Mouse (Mus musculus): ENCODE data around the gene Mzf1. TPM values are rescaled to one million over a fixed set of nuclear protein-coding genes. Genes with fewer than 3 reads are reported as not detected.
A peak's percentile ranks its signal among the peaks of the same experiment; 100 is the strongest.
"Not testable (repeated sequence)": the region's sequence is repeated elsewhere in the genome, so short reads cannot be mapped to it uniquely, and the experiment has no call there.

Gene Mzf1
- polyA plus RNA-seq (2015; fragmentation: Nextera tagmentation; extraction: Ambion mirVana) = 0.45 and 0.52 TPM in 2 replicates

DNA sequence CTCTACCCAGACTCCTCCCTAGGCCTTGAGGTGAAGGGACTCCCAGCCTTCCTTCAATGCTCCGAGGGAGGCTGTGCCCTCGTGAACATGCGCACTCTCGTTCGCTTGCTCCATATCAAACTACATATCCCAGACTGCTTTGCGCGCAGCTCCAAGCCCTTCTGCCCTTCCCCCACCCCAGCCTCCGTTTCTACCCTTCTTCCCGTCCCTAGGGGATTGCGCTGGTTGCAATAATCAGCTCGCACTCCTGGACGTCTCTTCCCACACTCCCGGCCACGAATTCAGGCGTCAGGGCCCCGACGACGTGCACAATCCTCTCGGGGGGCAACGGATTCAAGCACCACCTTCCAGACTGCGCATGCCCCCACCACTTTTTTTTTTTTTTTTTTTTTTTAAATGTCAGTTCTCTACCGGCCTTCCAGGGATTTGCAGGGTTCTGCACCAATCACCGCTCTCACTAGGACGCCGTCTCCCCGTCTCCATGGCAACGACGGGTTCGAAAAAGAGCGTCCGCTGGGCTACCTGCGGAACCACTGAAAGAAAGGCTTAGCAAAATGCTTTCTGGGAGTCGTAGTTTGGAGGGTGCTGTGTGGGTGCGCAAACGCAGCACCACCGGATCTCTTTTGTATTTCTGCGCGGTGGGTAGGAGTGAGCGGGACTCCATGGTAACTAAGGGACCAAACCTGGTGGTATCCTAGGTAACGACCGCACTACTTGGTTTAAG is at the start of gene Mzf1:
Gene Mzf1 (minus strand): TSS at position 478 of the 724 bp plus-strand sequence.
- ATAC-seq (ENCODE audit: low read depth) (peak; percentile 86), DNase-seq (peak; percentile 82)
- H3K9me3 ChIP-seq (replicated peaks) = no peaks in the 10 kb centered on the region
- H3K36me3 ChIP-seq = no peaks in the 10 kb centered on the region
- peak within 1 kb of the TSS; percentile 69 for H3K9ac ChIP-seq
- under 1% methylated on average over 41 of the region's 41 CpGs for WGBS (ENCODE audit: insufficient replicate concordance)
- no peaks in the 10 kb centered on the region for H3K27me3 ChIP-seq
- H3K27ac ChIP-seq = peak within 1 kb of the TSS; percentile 50
- H3K4me1 ChIP-seq (replicated peaks) = peaks cover 15% of the 10 kb centered on the region
- H3K4me3 ChIP-seq (replicated peaks) = peak within 1 kb of the TSS; percentile 67
- peak within 1 kb of the TSS; percentile 79 for H3K4me2 ChIP-seq

DNA sequence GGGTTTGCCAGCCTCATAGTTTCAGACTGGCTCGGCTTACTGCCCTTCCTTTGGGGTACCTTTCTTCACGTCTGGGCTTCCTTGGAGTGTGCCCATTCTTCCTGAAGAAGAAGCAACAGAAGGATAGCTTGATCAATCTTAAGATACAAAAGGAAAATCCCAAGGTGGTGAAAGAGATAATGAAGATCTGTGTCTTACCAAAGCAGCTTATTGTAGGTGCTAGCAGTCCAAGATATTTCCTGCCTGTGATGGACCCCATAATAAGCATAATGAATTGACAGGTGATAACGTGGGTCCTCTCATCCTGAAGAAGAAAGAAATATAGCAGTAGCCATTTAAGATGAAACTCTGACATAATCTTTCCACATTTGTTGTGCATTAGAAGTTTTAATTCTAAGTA is 40.5 kb upstream of the Mzf1 start, which contains the start of gene Vmn1r85:
Gene Vmn1r85 (minus strand): TSS at position 101 of the 400 bp plus-strand sequence.
- Histone ChIP-seq H3K4me3 (replicated peaks) (no peak within 1 kb of the TSS), H3K4me2 (no peak within 1 kb of the TSS), H3K27ac (no peak within 1 kb of the TSS), H3K27me3 (no peaks in the 10 kb centered on the region), H3K4me1 (replicated peaks) (no peaks in the 10 kb centered on the region), H3K36me3 (no peaks in the 10 kb centered on the region), H3K9ac (no peak within 1 kb of the TSS), H3K9me3 (replicated peaks) (no peaks in the 10 kb centered on the region)
- ATAC-seq (ENCODE audit: low read depth) = no peak
- WGBS (ENCODE audit: insufficient replicate concordance) = 40% methylated on average over 3 of the region's 3 CpGs
- no peak for DNase-seq

DNA sequence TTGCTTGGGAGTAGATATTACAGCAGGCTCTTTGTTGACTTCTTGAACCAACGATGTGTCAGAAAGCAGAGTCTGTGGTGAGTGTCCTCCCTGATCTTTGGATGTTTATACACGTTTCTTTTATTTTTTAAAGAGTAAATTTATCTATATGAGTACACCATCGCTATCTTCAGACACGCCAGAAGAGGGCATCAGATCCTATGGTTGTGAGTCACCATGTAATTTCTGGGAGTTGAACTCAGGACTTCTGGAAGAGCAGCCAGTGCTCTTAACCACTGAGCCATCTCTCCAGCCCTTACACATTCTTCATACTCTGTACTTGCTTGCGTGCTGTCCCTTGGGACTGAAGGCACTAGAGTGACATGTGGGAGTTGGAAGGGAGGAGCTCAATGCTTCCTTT is 17.7 kb upstream of the Mzf1 start:
- H3K4me1 ChIP-seq (replicated peaks) = no peaks in the 10 kb centered on the region
- no peak for ATAC-seq (ENCODE audit: low read depth)
- H3K4me2 ChIP-seq = no peak overlapping the region
- no peaks in the 10 kb centered on the region; the same call in 1 of the 2 replicates for H3K9me3 ChIP-seq (replicated peaks)
- 38% methylated on average over 5 of the region's 5 CpGs for WGBS (ENCODE audit: insufficient replicate concordance)
- no peak overlapping the region for H3K4me3 ChIP-seq (replicated peaks)
- no peak overlapping the region for H3K27ac ChIP-seq
- H3K27me3 ChIP-seq = no peaks in the 10 kb centered on the region
- H3K36me3 ChIP-seq = no peaks in the 10 kb centered on the region
- H3K9ac ChIP-seq = no peak overlapping the region
- no peak for DNase-seq

DNA sequence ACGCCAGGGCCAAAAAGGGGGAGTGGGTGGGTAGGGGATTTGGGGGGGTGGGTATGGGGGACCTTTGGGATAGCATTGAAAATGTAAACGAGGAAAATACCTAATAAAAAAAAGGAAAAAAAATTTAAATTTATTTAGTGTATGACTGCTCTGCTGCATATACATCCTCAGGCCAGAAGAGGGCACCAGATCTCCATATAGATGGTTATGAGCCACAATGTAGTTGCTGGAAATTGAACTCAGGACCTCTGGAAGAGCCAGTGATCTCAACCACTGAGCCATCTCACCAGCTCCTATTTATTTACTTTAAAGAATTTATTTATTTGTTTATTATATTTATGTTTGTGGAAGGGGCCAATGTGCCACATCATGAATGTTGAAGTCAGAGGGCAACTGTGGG is 8.8 kb upstream of the Mzf1 start:
- H3K4me2 ChIP-seq; H3K4me1 ChIP-seq (replicated peaks); DNase-seq; ATAC-seq (ENCODE audit: low read depth); H3K9ac ChIP-seq; H3K27ac ChIP-seq; H3K9me3 ChIP-seq (replicated peaks); H3K36me3 ChIP-seq; H3K27me3 ChIP-seq; H3K4me3 ChIP-seq (replicated peaks): not testable (repeated sequence)
- 36% methylated on average over 2 of the region's 2 CpGs for WGBS (ENCODE audit: insufficient replicate concordance)

DNA sequence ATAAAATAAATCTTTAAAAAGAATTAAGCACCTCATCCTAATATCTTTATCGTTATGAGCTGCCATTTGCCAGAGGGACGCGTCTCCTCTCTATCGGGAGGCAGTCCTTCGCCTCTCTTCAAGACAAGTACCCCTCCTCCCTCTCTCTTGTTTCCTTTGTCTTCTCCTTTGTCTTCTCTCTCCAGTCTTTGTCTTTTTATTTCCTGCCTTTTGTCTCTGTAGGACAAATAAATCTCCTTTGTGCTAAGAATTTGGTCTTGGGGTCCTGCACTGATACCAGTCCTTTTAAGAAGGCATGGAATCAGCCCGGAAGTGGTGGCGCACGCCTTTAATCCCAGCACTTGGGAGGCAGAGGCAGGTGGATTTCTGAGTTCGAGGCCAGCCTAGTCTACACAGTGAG is 5.0 kb upstream of the Mzf1 start:
- H3K9me3 ChIP-seq (replicated peaks) = no peaks in the 10 kb centered on the region
- H3K4me1 ChIP-seq (replicated peaks) = peaks cover 6% of the 10 kb centered on the region; the same call in 1 of the 2 replicates
- 82% methylated on average over 9 of the region's 9 CpGs for WGBS (ENCODE audit: insufficient replicate concordance)
- no peak overlapping the region for H3K4me2 ChIP-seq
- no peak overlapping the region for H3K27ac ChIP-seq
- no peak for ATAC-seq (ENCODE audit: low read depth)
- no peaks in the 10 kb centered on the region for H3K36me3 ChIP-seq
- no peak overlapping the region for H3K9ac ChIP-seq
- no peaks in the 10 kb centered on the region for H3K27me3 ChIP-seq
- H3K4me3 ChIP-seq (replicated peaks) = no peak overlapping the region
- no peak for DNase-seq

DNA sequence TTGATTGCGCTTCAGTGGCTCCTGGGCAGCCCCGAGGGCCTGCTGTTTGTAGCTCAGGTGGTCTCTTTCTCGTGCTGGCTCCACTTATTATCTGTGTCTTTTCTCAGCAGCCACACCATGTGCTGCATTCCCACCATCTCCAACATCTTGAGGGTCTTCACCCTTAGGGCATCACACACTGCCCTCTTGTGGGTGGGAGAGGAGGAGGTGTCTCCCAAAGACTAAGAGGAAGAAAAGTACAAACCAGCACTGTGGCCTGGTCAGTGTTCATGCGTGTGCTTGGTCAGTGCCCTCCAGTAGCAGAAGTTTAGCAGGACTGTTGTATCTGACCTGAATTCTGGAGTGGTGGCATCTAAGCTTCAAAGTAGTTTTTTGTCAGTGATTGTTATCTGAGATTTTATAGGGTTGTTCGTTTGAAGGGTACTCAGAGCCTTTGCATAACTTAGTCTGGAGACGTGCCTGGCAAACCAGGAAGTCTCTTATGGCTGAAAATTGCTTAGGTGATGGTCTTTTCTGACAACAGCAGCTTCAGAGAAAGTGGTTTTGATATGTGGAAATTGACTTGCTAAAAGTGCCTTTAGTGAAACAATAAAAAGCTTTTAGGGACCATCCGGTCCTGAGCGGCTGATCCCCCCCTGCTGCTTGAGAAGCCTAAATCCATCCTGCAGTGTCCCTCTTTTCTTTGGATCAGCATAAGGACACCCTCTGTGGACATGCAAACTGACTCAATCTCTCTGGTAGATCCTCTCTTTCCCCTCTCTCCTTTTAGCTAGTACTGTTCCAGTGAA is 2.5 kb upstream of the Mzf1 start:
- Histone ChIP-seq H3K27me3 (no peaks in the 10 kb centered on the region), H3K9ac (no peak overlapping the region), H3K9me3 (replicated peaks) (no peaks in the 10 kb centered on the region), H3K4me3 (replicated peaks) (no peak overlapping the region), H3K27ac (no peak overlapping the region), H3K4me2 (no peak overlapping the region), H3K36me3 (no peaks in the 10 kb centered on the region), H3K4me1 (replicated peaks) (peaks cover 15% of the 10 kb centered on the region)
- ATAC-seq (ENCODE audit: low read depth) = no peak
- no peak for DNase-seq
- WGBS (ENCODE audit: insufficient replicate concordance) = 64% methylated on average over 8 of the region's 8 CpGs

DNA sequence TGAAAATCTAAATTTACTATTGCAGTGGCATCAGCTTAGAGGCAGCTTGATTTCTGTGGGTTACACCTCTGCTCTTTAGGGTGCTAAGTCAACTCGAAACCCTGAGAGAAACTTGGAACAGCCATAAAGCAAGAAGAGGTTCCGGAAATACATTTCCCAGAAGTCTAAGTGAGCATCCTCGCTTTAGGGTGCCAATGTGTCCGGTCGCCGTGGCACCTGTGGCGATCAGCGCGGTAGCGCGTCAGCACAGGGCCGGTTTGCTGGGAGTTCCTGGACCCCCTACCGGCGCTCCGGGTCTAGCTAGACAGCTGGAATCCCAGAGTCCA is 640 bp downstream of the Mzf1 start:
- Histone ChIP-seq H3K9ac (peak overlapping the region; percentile 69), H3K9me3 (replicated peaks) (no peaks in the 10 kb centered on the region), H3K27ac (peak overlapping the region; percentile 50; the same call in 1 of the 2 replicates), H3K4me2 (peak overlapping the region; percentile 79), H3K36me3 (no peaks in the 10 kb centered on the region), H3K4me1 (replicated peaks) (peaks cover 15% of the 10 kb centered on the region), H3K4me3 (replicated peaks) (peak overlapping the region; percentile 67), H3K27me3 (no peaks in the 10 kb centered on the region)
- 6% methylated on average over 15 of the region's 15 CpGs for WGBS (ENCODE audit: insufficient replicate concordance)
- no peak for DNase-seq
- no peak for ATAC-seq (ENCODE audit: low read depth)

DNA sequence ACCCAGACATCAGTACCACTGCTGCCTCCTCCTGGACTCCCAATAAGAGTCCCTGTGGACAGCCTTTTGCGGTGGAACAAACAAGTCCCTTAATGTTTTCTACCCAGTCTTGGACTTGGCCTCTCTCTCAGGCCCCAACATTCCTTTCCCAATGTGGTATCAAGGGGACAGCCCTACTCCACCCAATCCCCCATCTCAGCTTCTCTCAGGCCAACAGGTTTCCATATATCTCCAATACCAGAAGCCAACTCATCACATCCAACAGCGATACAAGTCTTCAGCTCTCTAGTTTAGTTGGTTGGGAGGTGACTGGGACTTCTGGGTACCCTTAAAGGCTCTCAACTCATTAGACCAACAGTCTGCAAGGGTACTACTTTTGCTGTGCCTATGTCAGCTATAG is 1.1 kb downstream of the Mzf1 start:
- H3K4me3 ChIP-seq (replicated peaks) = peak overlapping the region; percentile 67
- no peaks in the 10 kb centered on the region for H3K9me3 ChIP-seq (replicated peaks)
- no peak for DNase-seq
- ATAC-seq (ENCODE audit: low read depth) = no peak
- H3K36me3 ChIP-seq = no peaks in the 10 kb centered on the region
- no peaks in the 10 kb centered on the region for H3K27me3 ChIP-seq
- H3K4me1 ChIP-seq (replicated peaks) = peaks cover 15% of the 10 kb centered on the region
- WGBS (ENCODE audit: insufficient replicate concordance) = 82% methylated on average over 2 of the region's 2 CpGs
- H3K4me2 ChIP-seq = peak overlapping the region; percentile 79
- no peak overlapping the region for H3K27ac ChIP-seq
- H3K9ac ChIP-seq = peak overlapping the region; percentile 69; the same call in 1 of the 2 replicates

DNA sequence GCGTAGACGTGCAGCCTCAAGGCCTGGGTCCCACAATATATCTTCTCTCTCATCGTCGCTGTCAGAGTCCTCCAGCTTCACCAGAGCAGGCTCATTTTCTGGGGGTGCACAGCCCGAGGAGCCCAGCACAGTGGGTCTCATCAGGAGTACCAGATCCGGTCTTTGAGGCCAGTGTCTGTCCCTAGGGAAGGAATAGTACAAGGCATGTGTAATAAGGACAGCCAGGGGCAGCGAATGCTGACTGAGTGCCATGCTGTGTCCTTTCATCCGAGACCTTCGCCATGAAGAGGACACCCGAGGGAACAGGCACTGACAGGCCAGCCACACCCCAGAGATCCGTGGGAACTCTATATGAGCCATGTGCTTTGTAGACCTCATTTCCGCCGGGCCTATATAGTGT is 1.6 kb downstream of the Mzf1 start:
- ATAC-seq (ENCODE audit: low read depth) = no peak
- H3K36me3 ChIP-seq = no peaks in the 10 kb centered on the region

DNA sequence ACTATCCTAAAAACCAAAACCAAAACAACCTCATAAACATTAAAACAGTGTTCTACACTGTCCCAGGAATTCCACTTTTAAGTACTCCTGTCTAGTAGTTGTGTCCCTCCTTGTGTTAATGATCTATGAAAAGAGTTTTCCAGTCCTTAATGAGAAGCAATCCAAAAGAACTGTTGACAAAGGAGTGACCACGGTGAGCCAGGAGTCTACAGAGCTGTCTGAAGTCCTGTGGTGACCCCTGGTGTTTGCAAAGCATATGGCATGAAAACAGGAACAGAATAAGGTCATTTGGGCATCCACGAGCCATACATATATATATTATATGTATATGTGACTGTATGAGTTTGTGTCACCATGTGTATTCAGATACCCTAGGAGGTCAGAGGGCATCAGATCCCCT is 8.5 kb downstream of the Mzf1 start:
- H3K27ac ChIP-seq = no peak overlapping the region
- H3K27me3 ChIP-seq = peaks cover 48% of the 10 kb centered on the region
- H3K4me2 ChIP-seq = no peak overlapping the region
- H3K9me3 ChIP-seq (replicated peaks) = 0 out of 2 replicates have a peak, but pooled peaks cover 6% of the 10 kb centered on the region
- H3K36me3 ChIP-seq = no peaks in the 10 kb centered on the region
- peaks cover 17% of the 10 kb centered on the region for H3K4me1 ChIP-seq (replicated peaks)
- ATAC-seq (ENCODE audit: low read depth) = peak; percentile 52
- no peak overlapping the region for H3K9ac ChIP-seq
- WGBS (ENCODE audit: insufficient replicate concordance) = 4% methylated on average over 2 of the region's 2 CpGs
- DNase-seq = peak; percentile 54
- H3K4me3 ChIP-seq (replicated peaks) = no peak overlapping the region

More for the DNA sequence above, 1.6 kb downstream of the Mzf1 start:
- H3K4me2 ChIP-seq = no peak overlapping the region
- no peaks in the 10 kb centered on the region for H3K9me3 ChIP-seq (replicated peaks)
- no peak overlapping the region for H3K4me3 ChIP-seq (replicated peaks)
- H3K27ac ChIP-seq = no peak overlapping the region
- H3K27me3 ChIP-seq = no peaks in the 10 kb centered on the region
- H3K4me1 ChIP-seq (replicated peaks) = peaks cover 15% of the 10 kb centered on the region
- DNase-seq = no peak
- no peak overlapping the region for H3K9ac ChIP-seq
- WGBS (ENCODE audit: insufficient replicate concordance) = 72% methylated on average over 13 of the region's 13 CpGs

DNA sequence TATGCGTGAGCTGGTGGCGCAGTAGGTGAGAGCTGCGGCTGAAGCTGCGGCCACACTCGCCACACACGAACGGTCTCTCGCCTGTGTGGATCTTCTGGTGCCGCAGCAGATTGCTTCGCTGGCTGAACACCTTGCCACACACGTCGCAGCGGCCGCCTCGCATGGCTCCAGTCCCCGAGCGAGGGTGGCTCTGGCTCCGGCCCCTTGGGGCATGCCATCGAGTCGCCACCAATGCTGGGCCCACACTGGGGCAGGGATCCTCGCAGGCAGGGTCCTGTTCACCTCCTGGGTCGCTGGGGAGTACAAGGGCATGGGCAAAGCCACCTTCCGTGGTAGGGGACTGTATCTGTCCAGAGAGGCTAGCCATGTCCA is 10.3 kb downstream of the Mzf1 start:
- peak; percentile 10; the same call in 1 of the 2 replicates for ATAC-seq (ENCODE audit: low read depth)
- 6% methylated on average over 23 of the region's 23 CpGs for WGBS (ENCODE audit: insufficient replicate concordance)

More for the DNA sequence above, 10.3 kb downstream of the Mzf1 start:
- DNase-seq = no peak
- H3K4me1 ChIP-seq (replicated peaks) = peaks cover 30% of the 10 kb centered on the region
- no peak overlapping the region for H3K27ac ChIP-seq
- H3K9me3 ChIP-seq (replicated peaks) = 0 out of 2 replicates have a peak, but pooled peaks cover 6% of the 10 kb centered on the region
- H3K36me3 ChIP-seq = no peaks in the 10 kb centered on the region
- peak overlapping the region; percentile 45 for H3K9ac ChIP-seq
- peak overlapping the region; percentile 53 for H3K4me3 ChIP-seq (replicated peaks)
- H3K4me2 ChIP-seq = peak overlapping the region; percentile 70
- peaks cover 53% of the 10 kb centered on the region for H3K27me3 ChIP-seq
